Mouse (Mus musculus) cerebellum, adult 9-10 months (tissue): Measurements from ENCODE around the gene Ip6k3.
A peak's percentile ranks its signal among the peaks of the same experiment; 100 is the strongest.

Source experiments
- DNase-seq: peaks from one replicate; pipeline ENCODE4 v3.0.0; 2022

Ip6k3 gene

DNA sequence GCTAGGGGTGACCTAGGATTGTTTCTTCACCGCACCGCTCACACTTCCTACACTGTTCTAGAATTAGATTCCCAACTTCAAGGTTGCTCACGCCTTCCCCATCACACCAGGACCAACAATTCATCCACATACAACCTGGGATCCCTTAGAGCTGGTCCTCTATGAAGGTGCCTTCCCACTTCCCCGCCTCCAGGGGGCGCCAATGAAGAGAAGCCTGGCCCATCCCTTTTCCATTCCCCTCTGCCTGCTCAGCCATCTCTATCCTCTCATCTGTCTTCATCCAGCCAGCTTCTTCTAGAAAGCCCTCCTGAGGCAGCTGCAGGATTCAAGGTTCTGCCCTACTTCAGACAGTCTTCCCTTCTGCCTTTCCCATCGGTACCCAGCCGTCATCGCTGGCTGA, 16.2 kb downstream of the Ip6k3 start:
- no peak for DNase-seq

DNA sequence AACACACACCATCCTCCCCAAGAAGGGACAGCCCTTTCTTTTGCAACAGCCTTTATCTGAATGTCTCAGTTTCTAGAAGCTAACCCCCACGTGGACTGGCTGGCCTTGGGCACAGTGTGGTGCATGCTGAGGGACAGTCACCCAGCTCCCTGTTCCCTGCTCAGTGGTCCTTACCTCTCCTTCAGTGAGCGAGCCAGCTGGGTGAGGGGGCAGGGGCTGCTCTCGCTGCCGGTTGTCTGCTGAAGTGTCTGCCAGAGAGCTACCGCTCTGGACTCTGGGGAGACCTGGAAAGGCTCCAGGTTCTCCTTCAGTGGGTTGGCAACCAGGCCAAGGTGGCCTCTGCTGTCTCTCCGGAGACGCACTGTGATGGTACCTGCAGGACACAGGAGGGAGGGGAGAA, 16.7 kb downstream of the Ip6k3 start:
- no peak for DNase-seq

DNA sequence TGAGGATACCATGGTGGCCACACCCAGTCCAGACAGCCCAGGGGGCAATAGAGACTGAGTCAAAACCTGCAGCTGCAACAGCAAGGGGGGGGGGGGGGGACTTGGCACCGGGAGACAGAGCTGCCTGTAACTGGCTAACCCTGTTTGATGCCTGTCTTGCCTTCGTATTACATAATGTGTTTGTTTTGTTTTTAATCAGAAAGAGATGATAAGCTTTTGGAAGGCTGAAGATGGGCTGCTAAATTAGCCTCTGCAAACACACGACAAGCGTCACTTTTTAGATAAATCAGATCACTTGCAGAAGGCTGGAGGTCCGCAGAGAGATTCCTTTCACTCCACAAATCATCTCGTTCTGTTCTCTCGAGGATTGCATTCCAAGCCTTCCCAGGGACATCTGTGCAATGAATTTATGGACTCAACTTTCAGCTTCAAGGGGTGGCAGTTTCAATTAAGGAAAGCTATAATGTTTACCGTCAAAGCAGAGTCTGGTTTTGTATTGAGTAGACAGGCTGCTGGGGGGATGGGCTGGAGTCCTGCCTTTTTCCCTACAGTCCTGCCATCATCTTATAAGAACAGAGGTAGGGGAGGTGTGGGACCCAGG, 21.2 kb downstream of the Ip6k3 start:
- no peak for DNase-seq

DNA sequence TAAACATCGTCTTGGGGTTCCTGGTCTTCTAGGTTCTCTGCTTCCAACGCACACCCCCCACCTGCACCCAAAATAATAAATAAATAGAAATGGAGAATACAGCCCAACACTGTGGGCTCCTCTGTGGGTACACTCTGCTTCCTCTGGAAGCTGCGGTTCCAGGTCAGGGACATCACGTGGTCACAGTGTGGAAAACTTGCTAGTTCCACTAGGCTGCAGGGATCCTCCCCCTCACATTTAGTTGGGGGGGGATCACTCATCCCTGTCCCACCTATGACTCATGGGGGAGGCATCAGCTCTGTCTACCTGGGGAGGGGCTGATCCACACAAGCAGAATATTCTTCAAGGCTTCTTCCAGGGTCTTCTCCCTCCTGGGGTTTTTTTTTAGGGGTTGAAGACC, 23.4 kb downstream of the Ip6k3 start:
- DNase-seq, result no peak

DNA sequence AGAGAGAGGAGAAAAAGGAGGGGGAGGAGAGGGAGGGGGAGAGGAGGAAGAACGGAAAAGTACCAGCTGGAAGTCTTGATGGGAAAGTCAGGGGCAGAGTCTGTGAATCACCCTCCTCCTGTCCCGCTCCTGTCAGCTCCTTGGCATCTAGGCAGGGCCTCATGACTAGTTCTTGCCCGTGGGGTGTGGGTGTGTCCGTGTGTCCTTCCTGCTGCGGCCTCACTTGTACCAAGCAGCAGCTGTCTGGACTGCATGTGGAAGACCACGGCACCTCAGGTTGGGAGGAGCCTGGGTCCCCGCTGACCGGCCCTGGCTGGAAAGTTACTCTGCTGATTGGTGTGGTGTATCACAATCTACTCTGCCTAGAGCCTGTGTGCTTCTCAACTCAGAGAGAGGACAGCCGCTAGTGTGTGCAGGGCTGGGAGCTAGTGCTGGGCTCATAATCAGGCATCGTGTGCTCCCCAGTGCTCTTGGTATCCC, 25.6 kb downstream of the Ip6k3 start:
- no peak for DNase-seq

DNA sequence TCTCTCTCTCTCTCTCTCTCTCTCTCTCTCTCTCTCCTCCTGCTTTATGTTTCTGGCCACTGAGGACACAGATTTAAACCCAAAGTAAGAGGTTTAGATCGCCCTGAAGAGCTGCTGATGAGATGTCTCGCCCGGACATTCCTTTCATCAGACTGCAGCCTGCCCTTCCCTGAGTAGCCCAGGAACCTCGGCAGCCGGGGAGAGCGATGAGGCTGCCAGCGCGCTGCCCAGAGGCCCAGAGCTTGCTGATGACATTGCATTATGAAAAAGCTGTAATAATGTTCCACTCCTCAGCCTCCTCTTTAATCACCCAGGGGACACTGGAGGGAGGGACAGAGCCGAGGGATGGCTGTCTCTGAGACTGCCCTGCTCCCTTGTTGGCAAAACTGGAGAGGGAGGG, 27.3 kb downstream of the Ip6k3 start:
- DNase-seq, result no peak

DNA sequence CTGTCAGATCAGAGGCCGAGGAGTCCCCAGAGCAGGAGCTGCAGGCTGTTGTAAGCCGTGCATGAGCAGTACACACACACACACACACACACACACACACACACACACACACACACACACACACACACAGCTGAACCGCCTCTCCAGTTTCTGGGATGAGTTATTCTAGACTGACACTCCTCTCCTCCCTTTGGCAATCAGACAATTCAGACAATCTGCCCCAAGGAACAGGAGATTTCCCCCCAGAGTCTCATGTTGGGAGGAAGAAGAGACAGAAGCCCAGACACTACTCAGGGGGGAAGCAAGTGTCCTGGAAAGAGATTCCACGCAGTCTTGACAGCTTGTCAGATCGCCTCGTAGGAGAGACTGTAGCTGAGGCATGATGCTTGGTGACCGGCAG, 28.3 kb downstream of the Ip6k3 start:
- no peak for DNase-seq

DNA sequence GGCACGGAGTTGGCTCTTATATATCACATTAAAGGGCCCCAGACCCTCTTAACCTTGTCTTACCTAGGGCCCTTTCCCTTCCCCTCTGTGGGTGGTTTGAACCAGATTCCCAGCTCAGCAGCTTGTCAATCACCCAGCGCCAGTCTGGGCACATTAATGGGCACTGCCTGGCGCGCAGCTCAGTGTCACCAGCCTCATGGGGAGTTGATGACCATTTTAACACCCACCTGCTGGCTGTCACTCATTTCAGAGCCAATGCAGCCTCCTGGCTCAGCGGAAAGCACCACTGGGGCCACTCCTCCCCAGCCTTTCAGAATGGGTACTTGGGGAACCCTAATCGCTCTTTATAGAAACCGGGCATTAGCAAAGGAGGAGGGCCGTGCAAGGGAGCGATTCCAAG, 29.2 kb downstream of the Ip6k3 start:
- DNase-seq, result no peak

DNA sequence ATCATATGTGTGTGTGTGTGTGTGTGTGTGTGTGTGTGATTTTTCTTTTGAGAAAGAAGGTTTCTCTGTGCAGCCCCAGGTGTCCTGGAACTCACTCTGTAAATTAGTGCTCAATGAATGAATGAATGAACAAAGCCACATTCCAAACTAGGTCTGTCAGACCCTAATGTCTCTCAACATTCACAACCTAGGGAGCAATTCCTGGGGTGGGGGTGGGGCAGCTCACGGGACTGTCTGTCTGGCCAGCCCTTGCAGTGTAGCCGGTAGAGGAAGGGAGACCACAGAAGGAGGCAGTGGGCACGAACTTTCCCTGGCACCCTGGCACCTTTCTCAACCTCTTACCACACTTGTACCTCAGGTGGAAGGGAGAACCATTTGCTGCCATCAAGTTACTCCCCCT, 32.9 kb downstream of the Ip6k3 start:
- DNase-seq, result peak; percentile 45

DNA sequence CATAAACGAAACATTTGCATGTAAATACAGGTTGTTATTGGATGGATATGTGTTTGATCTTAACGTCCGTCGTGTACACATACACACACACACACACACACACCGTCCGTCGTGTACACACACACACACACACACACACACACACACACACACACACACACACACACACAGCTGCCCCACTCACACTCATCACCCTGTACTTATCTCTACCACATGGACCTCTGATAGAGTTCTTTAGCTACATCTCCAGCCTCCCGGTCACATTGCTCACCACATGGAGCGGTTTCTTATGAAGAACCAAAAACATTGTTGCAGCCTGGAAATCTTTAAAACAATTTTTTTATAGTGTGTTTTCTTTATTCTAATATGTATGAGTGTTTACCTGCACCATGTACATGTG, 33.4 kb downstream of the Ip6k3 start:
- DNase-seq, result no peak

DNA sequence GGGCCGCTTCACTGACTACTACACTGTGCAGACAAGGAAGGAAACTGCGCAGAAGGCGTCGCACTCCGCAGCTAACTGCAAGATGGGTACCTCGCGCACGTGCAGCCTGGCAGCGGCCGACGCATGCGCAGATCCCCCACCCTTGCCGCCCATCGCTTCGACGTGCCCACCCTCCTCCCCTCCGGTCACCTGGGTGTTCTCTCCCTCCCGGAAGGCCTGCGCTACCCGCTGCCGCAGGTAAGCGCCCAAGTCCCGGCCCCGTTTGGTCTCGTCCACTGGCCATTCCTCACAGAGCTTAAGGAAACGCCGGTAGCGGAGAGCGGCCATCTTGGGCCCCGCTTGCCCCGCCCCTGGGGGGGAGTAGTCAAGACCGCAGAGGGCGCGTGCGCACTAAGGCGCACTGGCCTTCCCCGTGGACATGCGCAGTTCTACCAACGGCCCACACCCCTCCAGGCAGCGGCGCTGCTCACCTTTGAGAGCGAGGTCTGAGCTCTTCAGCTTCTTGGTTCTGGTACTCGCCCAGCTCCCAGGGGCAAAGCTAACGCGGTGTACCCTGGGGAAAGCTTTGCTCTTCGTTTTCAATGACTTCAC, 33.9 kb downstream of the Ip6k3 start, which contains the start of gene Uqcc2:
Uqcc2 (minus strand) TSS at position 366 of the 591 bp plus-strand sequence.
- peak; percentile 98 for DNase-seq

DNA sequence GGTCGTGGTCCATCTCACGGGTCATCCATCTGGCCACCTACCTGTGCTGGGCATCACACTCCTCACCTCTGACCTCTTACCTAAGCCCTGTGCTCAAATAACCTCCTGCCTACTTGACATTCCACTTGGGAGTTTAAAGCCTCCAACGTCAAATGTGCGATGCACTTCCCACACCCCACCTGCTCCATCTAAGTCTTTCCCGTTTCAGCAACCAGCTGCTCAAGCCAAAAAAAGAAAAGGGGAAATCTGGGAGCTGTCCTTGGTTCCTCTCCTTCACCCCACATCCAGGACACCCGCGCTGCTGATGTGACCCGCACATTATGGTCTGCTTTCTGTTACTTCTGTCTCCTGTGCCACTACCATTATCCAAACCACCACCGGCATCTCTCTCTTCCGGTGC, 35.4 kb downstream of the Ip6k3 start:
- DNase-seq, result no peak

DNA sequence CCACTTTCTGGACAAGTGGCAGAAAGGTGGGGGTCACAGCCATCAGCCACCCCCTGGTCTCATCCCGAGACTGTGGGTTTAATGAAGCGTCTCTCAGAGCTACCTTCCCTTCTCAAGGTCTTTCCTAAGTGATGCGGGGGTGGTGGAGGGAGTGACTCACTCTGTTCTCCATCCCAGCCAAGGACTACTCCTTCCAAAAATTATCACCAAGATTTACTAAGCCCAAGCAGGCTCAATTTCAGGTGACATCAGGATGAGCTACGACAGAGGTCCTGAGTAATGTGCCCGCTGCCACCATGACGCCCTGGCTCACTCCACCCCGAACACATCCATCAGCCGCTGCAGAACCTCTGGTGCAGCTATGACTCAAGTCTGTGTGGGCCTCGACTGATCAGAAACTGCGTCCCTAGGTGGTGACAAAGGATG, 36.3 kb downstream of the Ip6k3 start:
- no peak for DNase-seq

DNA sequence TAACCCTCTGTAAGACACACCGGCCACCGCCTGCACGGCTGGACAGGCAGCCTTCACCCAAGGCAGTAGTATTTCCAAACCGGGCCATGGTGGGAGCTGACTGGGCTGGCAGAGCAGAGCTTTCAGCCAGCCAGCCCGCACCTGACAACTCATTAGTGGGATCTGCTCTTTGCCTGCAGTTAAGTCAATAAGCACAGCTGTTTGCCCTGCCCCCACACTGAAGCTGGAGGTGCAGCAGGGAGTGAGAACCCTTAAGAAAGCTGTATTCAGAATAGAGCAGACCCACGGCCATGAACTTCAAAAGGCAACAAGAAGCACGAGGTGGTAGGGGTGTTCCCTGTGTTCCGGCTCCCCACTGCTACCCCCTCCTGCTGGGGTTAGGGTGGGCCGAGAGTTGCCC, 37.3 kb downstream of the Ip6k3 start:
- no peak for DNase-seq

DNA sequence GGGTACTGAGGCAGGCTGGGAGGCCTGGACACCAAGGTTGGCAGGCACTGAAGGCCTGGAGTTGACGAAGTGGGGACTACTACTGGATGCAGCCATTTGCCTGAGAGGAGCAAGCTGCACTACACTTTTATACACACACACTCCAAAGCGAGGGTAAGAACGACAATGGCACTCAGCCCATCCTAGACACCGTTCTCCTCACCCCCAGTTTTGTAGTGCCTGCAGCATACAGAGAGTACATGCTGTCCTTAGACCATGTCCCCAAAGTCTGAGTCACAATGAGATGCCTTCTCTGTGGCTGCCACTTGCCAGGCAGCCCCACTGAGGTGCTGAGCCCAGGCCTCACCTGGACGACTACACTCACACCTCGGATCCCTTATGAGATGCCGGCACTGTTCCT, 37.8 kb downstream of the Ip6k3 start:
- DNase-seq, result no peak

DNA sequence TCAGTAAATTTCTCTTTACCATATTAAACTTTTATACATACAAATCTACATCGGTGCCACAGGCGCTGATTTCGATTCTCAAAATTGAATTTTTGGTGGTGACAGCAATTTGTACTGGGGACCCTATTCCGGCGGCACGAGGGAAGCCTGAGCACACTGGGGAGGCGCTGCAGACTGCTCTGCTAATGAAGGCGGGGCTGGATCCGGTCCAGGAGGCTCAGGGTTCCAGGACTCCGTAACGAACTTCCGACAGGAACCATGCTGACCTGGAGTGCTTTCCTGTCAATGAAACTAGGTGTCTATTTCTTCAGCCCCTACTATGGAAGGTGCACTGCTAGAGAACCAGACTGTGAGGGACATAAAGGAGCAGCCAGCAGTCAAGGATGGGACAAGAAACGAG, 38.3 kb downstream of the Ip6k3 start:
- peak; percentile 51 for DNase-seq

DNA sequence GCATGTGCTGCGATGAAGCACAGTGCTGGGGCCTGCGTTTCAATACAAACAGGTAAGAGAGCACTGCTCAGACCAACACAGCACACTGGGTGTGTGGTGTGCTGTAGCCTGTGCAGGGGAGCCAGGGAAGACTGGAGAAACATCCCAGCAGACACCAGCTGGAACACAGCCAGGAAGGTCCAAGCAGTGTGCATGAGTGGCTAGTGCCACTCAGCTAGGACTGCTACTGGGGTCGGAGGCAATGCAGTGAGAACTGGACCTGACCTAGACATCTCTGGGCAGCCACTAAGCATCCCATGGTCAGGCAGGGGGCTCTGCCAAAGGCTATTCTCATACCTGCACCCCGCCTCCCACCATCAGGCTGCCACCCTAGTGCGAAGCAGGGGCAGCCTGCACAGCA, 39.4 kb downstream of the Ip6k3 start:
- no peak for DNase-seq

DNA sequence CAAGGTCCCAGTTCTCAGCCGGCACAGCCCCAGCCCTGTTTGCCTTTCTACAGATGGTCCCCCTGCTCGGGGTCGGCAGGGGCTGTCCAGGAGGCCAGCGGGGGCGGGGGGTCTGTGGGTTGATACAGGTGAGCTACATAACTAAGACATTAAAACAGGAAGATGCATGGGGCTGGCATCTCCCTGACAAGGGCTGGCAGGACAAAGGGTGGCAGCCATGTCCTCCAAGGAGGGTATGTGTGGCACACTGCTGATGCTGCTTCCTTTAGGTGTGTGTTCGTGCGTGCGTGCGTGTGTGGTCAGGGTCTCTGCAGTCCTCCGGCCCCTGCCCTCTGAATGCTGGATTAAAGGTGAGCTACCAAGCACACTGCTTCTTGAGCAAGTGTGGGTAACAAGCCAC, 40.6 kb downstream of the Ip6k3 start:
- DNase-seq, result no peak

DNA sequence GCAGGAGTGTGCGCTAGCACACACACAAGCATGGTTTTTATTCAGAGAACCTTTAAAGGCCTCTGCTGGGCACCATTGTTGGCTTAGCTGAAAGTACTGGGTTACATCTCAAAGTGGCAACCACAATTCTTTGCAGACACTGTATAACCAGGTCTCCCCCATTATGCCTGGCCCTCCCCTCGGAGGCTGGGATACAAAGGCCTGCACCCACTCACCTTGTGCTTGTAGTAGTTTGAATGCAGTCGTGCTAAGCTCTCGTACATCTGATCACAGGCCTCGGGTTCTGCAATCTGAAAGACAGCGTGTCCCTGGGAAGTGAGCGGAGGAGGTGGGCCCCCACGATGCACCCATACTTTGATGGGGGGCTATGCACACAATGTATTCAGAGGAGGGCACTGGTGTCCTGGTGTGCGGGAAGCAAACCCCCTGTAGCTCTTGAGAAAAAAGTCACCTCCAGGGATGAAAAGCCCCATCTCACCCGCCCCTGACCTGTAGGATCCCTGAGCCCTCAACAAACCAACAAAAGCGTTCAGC, 41.9 kb downstream of the Ip6k3 start:
- peak; percentile 41 for DNase-seq

DNA sequence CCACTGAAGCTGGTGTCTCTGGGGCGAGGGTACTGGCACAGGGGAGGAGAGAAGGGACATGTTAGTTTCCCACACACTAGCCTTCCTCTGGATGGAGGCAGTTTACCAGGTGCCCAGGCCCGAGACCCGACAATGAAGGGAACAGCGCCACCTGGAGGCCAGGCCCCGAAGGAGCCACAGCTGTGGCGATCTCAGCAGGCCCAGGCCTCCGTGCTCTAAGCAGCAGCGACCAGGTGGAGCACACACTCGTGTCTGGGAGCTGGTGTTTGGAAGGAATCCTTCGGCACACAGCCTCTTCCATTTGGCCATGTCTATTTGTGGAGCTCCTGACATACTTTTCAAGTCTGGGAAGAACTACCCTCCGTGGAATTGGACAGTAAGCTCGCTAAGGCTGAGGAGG, 42.4 kb downstream of the Ip6k3 start:
- DNase-seq, result peak; percentile 87

DNA sequence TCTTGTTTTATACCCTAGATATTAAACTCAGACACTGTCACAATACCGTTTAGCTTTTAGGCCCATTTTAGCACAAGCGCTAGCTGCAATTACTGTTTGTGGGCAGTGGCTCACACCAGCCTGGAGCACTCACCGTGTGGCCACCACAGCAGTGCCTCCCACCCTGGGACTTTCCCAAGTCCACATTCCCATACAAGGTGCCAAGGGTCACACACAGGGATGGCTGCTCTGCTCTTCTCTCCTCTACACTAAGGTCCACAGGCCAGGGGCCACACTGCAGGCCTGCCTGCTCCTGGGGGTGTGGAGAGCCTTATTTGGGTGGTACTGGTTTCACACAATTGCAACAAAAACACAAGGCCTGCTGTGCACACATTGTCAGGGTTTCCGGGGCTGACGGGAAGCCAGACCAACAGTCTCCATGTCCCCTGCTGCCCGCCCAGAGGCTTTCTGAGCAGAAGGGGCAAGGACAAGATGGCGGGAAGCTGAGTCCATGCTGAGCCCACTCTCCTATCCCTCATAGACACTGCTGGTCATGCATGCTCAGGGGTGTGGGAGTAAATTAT, 43.7 kb downstream of the Ip6k3 start:
- DNase-seq, result peak; percentile 39

DNA sequence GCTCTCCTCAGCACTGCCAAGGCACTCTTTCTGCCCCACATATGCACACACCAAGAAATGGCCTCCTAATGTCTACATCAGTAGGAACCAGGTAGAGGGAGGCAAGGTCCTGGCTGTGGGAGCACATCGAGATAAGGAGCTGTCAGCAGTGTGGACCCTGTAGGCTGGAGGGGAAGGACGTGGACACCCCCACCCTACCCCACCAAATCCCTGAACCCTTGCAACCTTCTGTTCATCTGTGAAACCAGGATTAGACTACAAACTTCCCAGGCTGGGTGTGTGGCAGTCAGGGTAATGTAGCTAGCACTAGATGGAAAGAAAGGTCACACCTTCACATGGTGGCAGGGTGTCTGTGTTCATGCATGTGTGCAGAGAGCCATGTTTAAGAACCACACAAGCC, 44.5 kb downstream of the Ip6k3 start:
- DNase-seq, result no peak

DNA sequence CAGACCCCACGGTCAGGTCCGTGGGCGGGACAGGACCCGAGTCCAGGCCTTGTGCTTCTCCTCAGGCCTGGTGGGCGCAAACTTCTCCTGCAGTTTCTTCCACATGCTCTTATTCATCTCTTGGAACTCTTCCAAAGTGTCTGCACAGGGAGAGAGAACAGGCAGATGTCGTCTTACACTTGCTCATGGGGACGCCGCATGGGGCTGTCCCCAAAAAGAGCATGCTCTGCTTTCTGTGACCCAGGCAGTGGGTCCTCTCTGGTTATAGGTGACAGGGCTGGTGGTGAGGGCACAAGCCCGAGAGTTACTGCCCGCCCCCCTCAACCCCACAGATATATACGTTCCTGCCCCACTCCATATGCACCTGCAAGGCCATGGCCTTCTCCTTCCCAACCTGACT, 44.9 kb downstream of the Ip6k3 start:
- DNase-seq, result peak; percentile 59

DNA sequence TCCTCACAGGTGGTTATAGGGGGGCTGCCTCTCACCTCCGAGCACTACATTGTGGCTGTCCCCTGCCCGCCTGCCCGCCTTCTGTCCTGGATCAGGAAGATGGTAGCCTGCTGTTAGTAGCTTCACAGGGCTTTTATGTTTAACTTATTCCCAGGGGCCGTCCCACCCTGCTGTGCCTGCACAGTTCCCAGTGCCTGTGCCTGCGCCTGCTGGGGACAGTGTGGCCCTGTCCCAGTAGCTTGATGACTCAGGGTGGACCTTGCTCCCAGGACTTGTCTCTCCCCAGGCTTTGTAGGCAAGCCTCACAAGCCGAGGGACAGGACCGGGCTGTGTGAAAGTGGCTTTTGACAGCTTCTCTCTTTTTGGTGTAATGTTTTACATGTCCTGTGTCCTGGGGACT, 45.8 kb downstream of the Ip6k3 start:
- DNase-seq, result no peak

DNA sequence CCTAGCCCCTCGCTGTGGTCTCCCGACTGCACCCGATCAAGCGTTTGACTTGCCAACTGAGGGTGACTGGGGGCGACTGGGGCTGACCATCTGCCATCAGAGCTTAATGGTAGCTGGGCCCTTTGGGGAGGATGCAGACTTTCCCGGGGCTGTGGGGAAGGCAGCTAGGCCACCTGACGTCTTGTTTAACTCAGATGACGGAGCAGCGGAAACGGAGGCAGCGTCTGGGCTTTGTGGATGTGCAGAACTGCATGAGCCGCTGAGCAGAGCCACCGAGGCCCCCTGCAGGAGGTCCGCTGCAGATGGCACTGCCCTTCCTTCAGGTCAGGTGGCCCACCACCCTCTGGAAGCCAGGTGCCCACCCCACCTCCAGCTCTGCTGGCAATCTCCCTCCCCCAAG, 46.3 kb downstream of the Ip6k3 start:
- no peak for DNase-seq
